Mouse (Mus musculus) midbrain, embryonic 10.5 days (tissue): ENCODE data around the gene Prkx. TPM values are rescaled to one million over a fixed set of nuclear protein-coding genes. Genes with fewer than 3 reads are reported as not detected.

ENCODE experiments used
- DNase-seq: peaks from one replicate; pipeline ENCODE4 v3.0.0-alpha.2; 2017; ENCODE audit warnings: low spot score
- H3K27ac ChIP-seq: fragments of 300-500 bp; sonication (generic); replicated peaks from 2 replicates; pipeline ENCODE4 v1.5.1; 2016; ENCODE audit warnings: mild to moderate bottlenecking
- H3K27me3 ChIP-seq: fragments of 300-500 bp; sonication (generic); 2 replicates; pipeline ENCODE4 v1.6.1; 2016; ENCODE audit warnings: low read depth, mild to moderate bottlenecking; ENCODE audit not compliant: poor library complexity, severe bottlenecking
- H3K36me3 ChIP-seq: fragments of 300-500 bp; sonication (generic); 2 replicates; pipeline ENCODE4 v1.6.1; 2016; ENCODE audit warnings: mild to moderate bottlenecking, moderate library complexity
- H3K4me1 ChIP-seq: fragments of 300-500 bp; sonication (generic); 2 replicates; pipeline ENCODE4 v1.6.1; 2016
- H3K4me3 ChIP-seq: fragments of 300-500 bp; sonication (generic); 2 replicates; pipeline ENCODE4 v1.5.1; 2016; ENCODE audit warnings: mild to moderate bottlenecking, moderate library complexity
- H3K9me3 ChIP-seq: fragments of 300-500 bp; sonication (generic); replicated peaks from 2 replicates; pipeline ENCODE4 v1.6.1; 2016; ENCODE audit warnings: mild to moderate bottlenecking
- WGBS: fragments of 180-500 bp; shearing (Covaris S2); methylation state at CpG from one replicate; pipeline ENCODE4 v1.1.7; 2016; 5-methylcytosine and 5-hydroxymethylcytosine counted together
- polyA plus RNA-seq: library from polyadenylated mRNA; unstranded; fragments of >200 nt; fragmentation: Nextera tagmentation; extraction: Ambion mirVana; gene quantifications from 2 replicates; pipeline ENCODE4 v1.2.1, GENCODE M21; 2016

Prkx gene
- polyA plus RNA-seq, 1 experiment from 2014 or later: 12.6 TPM

- Histone ChIP-seq H3K9me3 (no peaks in the 10 kb centered on the region), H3K27ac (no peak overlapping the region), H3K4me1 (no peaks in the 10 kb centered on the region), H3K36me3 (peaks cover 31% of the 10 kb centered on the region), H3K27me3 (no peaks in the 10 kb centered on the region), H3K4me3 (no peak overlapping the region)
- DNase-seq: no peak
Measured at GRCm38 (mm10) chrX:77777822-77778221, 18.3 kb downstream of the Prkx start.

GRCm38 (mm10) chrX:77765153-77765552 lies 30.9 kb downstream of the Prkx start:
- no peaks in the 10 kb centered on the region for H3K27me3 ChIP-seq
- H3K36me3 ChIP-seq: peaks cover 21% of the 10 kb centered on the region
- DNase-seq: no peak
- no peaks in the 10 kb centered on the region for H3K9me3 ChIP-seq
- no peak overlapping the region for H3K4me3 ChIP-seq
- no peaks in the 10 kb centered on the region for H3K4me1 ChIP-seq
- 91% methylated on average over 3 of the region's 3 CpGs for WGBS
- H3K27ac ChIP-seq: no peak overlapping the region

DNA sequence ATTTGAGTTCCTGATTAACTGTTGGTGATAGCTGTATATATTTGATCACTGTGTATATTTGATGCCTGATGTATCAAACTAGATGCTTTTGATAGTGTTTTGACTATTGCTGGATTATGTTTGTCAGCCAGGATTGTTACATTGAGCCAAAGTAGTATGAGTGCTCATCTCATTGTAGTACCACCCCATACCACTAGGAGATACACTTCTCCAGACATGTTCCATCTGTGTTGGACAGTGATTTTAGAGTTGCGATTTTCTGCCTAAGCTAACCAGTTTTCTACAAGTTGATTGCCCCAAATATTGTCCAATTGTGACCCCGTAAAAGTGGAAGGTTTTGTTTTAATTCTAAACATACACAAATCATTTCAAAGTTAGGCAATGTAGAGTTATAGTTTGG lies 51.8 kb downstream of the Prkx start:
- DNase-seq: no peak
- H3K36me3 ChIP-seq: no peaks in the 10 kb centered on the region
- H3K9me3 ChIP-seq: no peaks in the 10 kb centered on the region
- 75% methylated on average over 2 of the region's 2 CpGs for WGBS
- no peaks in the 10 kb centered on the region for H3K4me1 ChIP-seq
- H3K27me3 ChIP-seq: no peaks in the 10 kb centered on the region
- H3K27ac ChIP-seq: no peak overlapping the region
- no peak overlapping the region for H3K4me3 ChIP-seq

DNA sequence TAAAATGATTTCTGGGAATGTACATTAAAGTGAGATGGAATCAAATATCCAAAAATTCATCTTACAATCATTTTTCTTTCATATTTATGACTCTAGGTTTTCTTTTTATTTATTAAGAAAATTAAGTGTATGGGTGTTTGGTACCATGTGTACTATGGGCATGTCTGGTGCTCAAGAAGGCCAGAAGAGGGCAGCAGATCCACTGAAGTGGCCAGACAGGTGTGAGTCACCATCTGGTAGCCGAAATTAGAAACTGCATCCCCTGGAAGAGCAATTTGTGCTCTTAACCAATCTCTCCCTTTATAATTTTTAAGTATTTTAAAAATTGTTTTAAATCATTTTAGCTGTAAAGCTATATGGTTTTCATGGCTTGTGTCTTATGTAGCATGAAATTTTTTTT lies 54.7 kb downstream of the Prkx start:
- H3K36me3 ChIP-seq: no peaks in the 10 kb centered on the region
- no peaks in the 10 kb centered on the region for H3K4me1 ChIP-seq
- no peaks in the 10 kb centered on the region for H3K27me3 ChIP-seq
- DNase-seq: no peak
- no peak overlapping the region for H3K27ac ChIP-seq
- no peak overlapping the region for H3K4me3 ChIP-seq
- H3K9me3 ChIP-seq: no peaks in the 10 kb centered on the region
- 36% methylated on average over 1 of the region's 1 CpGs for WGBS

DNA sequence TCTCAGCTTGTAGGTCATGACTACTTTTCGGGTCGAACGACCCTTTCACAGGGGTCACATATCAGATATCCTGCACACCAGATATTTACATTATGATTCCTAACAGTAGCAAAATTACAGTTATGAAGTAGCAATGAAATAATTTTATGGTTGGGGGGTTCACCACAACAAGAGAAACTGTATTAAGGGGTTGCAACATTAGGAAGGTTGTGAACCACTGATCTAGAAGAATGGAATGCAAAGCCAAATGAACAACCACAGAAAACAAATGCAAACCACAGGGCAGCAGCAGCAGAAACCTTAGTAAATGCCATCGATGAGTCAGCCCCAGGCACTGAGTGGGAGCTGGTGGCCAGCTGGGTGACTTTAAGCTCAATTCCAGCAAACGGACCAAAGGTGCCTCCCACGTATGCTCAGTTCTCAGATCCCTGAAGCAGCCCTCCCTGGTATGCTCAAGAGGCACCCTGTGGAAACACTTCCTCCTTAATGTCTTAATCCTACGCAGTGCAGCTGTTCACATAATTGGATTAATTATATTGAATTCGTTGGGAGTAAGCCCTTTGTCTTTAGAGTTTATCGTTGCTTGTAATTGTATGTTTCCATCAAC lies 62.0 kb downstream of the Prkx start:
- DNase-seq: no peak
- no peak overlapping the region for H3K27ac ChIP-seq

GRCm38 (mm10) chrX:77720298-77720697 lies 75.8 kb downstream of the Prkx start:
- Histone ChIP-seq H3K4me3 (no peak overlapping the region), H3K4me1 (no peaks in the 10 kb centered on the region)
- 22% methylated on average over 2 of the region's 2 CpGs for WGBS

More for the DNA sequence above, 62.0 kb downstream of the Prkx start:
- 81% methylated on average over 9 of the region's 9 CpGs for WGBS
- no peak overlapping the region for H3K4me3 ChIP-seq
- H3K9me3 ChIP-seq: no peaks in the 10 kb centered on the region
- H3K27me3 ChIP-seq: no peaks in the 10 kb centered on the region
- H3K36me3 ChIP-seq: no peaks in the 10 kb centered on the region
- no peaks in the 10 kb centered on the region for H3K4me1 ChIP-seq

More at GRCm38 (mm10) chrX:77720298-77720697, 75.8 kb downstream of the Prkx start:
- Histone ChIP-seq H3K36me3 (no peaks in the 10 kb centered on the region), H3K27ac (no peak overlapping the region), H3K27me3 (no peaks in the 10 kb centered on the region), H3K9me3 (no peaks in the 10 kb centered on the region)
- peak; percentile 12 for DNase-seq

Other genes starting within 250 kb of the Prkx start
- gene Pbsn, start 57.3 kb upstream of the Prkx start, polyA plus RNA-seq: not detected in 2 replicates
- not detected in 2 replicates for gene Gm14744, start 68.5 kb upstream of the Prkx start, polyA plus RNA-seq
- gene 5430402E10Rik, start 128.8 kb upstream of the Prkx start, polyA plus RNA-seq: not detected in 2 replicates